Mouse (Mus musculus) ES-E14 (cell line): ENCODE data around the gene Zmpste24.

Experiments used
- CHD2 ChIP-seq: IDR thresholded peaks from 2 replicates; pipeline ENCODE4 v1.6.1; 2014; ENCODE audit warnings: mild to moderate bottlenecking, low read depth, low read length, inconsistent platforms
- ZNF384 ChIP-seq: IDR thresholded peaks from 2 replicates; pipeline ENCODE4 v1.6.1; 2012; ENCODE audit warnings: low read depth, low read length, inconsistent platforms

GRCm38 (mm10) chr4:121014594-121015267 is 83.3 kb downstream of the Zmpste24 start:
- no peak for TF ChIP-seq ZNF384
- TF ChIP-seq CHD2: no peak
